Mouse (Mus musculus) stomach, postnatal 0 days (tissue): ENCODE measurements around the gene Rcn1.

Experiments used
- CTCF ChIP-seq: IDR thresholded peaks from 2 replicates; pipeline ENCODE4 v1.5.1; 2016; ENCODE audit warnings: antibody characterized with exemption, low read depth, mild to moderate bottlenecking, moderate library complexity
- EP300 ChIP-seq: optimal IDR thresholded peaks from 2 replicates; pipeline ENCODE3; 2016; ENCODE audit warnings: antibody characterized with exemption

DNA sequence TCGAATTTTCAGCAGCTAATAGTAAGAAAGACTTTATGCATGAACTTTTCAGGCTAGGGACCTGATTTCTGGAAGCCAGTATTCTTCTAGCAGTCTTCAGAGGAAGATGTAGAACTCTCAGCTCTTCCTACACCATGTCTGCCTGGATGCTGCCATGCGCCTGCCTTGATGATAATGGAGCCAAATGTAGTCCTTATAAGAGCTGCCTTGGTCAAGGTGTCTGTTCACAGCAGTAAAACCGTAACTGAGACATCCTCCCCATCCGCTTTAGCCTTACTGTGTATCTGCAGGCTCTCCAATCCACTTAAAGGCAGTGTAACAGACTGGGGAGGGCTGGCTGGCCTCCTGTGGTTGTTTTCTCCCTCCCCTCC lies 7.7 kb downstream of the Rcn1 start:
- no peak for TF ChIP-seq CTCF
- no peak for TF ChIP-seq EP300
